Mouse (Mus musculus): ENCODE results near the gene Vwc2l. TPM values are rescaled to one million over a fixed set of nuclear protein-coding genes. Genes with fewer than 3 reads are reported as not detected.

Vwc2l gene
- polyA plus RNA-seq, 1 experiment from 2014 or later: 1.0 TPM

DNA sequence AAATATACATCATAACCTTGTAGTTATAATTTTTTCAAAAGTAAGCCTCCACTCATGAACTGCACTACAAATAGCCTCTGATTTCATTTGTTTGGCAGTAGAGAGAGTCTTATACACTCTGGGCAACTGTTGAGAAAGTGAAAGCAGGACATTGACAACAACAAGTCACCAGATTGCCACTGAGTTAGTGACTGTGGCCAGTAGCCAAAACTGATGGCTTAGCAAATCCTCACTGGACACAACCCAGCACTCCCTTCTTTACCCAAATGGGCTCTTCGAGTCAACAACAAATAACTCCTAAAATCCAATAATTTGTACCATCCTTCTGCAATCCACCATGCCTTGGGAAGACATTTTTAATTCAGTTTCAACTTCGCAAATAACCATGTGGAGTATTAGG lies 155.0 kb downstream of the Vwc2l start:
- WGBS: 84% methylated on average over 2 of the region's 2 CpGs

DNA sequence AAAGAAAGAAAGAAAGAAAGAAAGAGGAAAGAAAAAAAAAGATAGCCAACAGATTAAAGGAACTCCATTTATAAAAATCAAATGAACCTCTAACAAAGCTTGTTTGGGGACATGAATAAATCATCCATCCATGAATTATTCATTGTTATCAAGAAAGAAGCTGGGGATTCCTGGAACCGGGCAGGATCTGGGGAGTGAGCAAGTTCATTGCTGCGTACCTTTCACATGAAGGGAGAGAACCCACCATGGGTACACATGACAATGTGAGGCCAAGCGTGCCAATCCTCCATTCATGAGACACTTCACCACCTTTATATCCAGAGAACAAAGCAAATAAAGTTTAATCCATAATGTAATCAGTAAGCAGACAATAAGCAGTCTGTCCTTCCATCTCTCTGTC lies 155.8 kb downstream of the Vwc2l start:
- peak; percentile 84 for DNase-seq (ENCODE audit: low spot score, missing footprints)
- no peaks in the 10 kb centered on the region for H3K36me3 ChIP-seq (ENCODE audit: control insufficient read depth, insufficient read depth, low read length)
- peak; percentile 81 for ATAC-seq (ENCODE audit: low FRiP score)
- no peak overlapping the region for H3K27ac ChIP-seq (ENCODE audit: low read depth, low read length)
- H3K4me2 ChIP-seq: no peak overlapping the region
- H3K4me3 ChIP-seq (ENCODE audit: low read depth, low read length): no peak overlapping the region
- peaks cover 4% of the 10 kb centered on the region; the same call in 1 of the 2 replicates for H3K4me1 ChIP-seq (ENCODE audit: control insufficient read depth, insufficient read depth, low read length)
- H3K27me3 ChIP-seq (ENCODE audit: control insufficient read depth, insufficient read depth, low read length): no peaks in the 10 kb centered on the region
- H3K9me3 ChIP-seq (ENCODE audit: control insufficient read depth, low read length): no peaks in the 10 kb centered on the region
- H3K9ac ChIP-seq (ENCODE audit: low read length): no peak overlapping the region
- 54% methylated on average over 3 of the region's 3 CpGs for WGBS

More for the DNA sequence above, 155.0 kb downstream of the Vwc2l start:
- DNase-seq (ENCODE audit: low spot score, missing footprints) (no peak), ATAC-seq (ENCODE audit: low FRiP score) (no peak)
- H3K9ac ChIP-seq (ENCODE audit: low read length): no peak overlapping the region
- no peaks in the 10 kb centered on the region for H3K9me3 ChIP-seq (ENCODE audit: control insufficient read depth, low read length)
- no peak overlapping the region for H3K4me2 ChIP-seq
- peaks cover 4% of the 10 kb centered on the region; the same call in 1 of the 2 replicates for H3K4me1 ChIP-seq (ENCODE audit: control insufficient read depth, insufficient read depth, low read length)
- no peaks in the 10 kb centered on the region for H3K36me3 ChIP-seq (ENCODE audit: control insufficient read depth, insufficient read depth, low read length)
- H3K27me3 ChIP-seq (ENCODE audit: control insufficient read depth, insufficient read depth, low read length): no peaks in the 10 kb centered on the region
- no peak overlapping the region for H3K4me3 ChIP-seq (ENCODE audit: low read depth, low read length)
- no peak overlapping the region for H3K27ac ChIP-seq (ENCODE audit: low read depth, low read length)

DNA sequence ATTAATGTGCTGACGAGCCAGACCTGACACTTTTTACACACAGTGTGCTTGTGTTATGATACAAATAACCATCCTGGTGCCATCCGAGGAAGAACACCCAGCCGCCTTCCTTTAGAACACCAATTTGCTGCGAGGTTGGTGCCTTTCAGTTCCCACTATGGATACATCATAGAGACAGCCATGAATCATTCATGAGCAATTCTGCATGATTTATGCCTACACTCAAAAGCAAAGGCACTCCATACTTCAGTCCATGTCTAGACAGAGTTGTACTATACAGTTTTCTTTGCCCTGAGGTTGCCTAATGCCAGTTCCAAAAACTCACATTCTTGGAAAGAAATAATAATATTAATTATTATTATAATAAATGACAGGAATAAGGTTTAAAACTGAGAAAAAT lies 158.6 kb downstream of the Vwc2l start:
- DNase-seq (ENCODE audit: low spot score, missing footprints) (no peak), ATAC-seq (ENCODE audit: low FRiP score) (0 out of 2 replicates have a peak, but pooled peaks have one; percentile 47)
- Histone ChIP-seq H3K9ac (ENCODE audit: low read length) (no peak overlapping the region), H3K4me3 (ENCODE audit: low read depth, low read length) (no peak overlapping the region), H3K27ac (ENCODE audit: low read depth, low read length) (no peak overlapping the region), H3K27me3 (ENCODE audit: control insufficient read depth, insufficient read depth, low read length) (no peaks in the 10 kb centered on the region), H3K4me2 (no peak overlapping the region), H3K9me3 (ENCODE audit: control insufficient read depth, low read length) (no peaks in the 10 kb centered on the region), H3K36me3 (ENCODE audit: control insufficient read depth, insufficient read depth, low read length) (no peaks in the 10 kb centered on the region), H3K4me1 (ENCODE audit: control insufficient read depth, insufficient read depth, low read length) (peaks cover 4% of the 10 kb centered on the region; the same call in 1 of the 2 replicates)
- 65% methylated on average over 4 of the region's 4 CpGs for WGBS

DNA sequence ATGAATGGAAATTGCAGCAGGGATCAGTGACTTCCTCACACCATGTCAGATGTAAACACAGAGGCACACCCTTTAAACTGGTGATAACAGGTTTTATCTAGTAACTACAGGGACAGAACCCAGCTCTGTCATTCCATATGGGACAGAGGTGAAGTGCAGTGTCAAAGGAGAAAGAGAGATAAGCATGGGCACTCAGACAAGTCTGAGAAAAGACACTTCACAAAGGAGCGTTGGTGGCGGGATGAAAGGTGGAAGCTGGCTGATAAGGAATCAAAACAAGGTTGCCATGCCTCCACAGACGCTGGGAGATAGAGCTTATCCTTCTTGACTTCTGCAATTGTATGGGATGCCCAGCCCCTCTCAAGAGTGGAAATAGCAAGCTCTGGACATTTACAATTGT lies 176.8 kb downstream of the Vwc2l start:
- H3K4me1 ChIP-seq (ENCODE audit: control insufficient read depth, insufficient read depth, low read length): no peaks in the 10 kb centered on the region
- WGBS: 65% methylated on average over 3 of the region's 3 CpGs
- no peaks in the 10 kb centered on the region for H3K36me3 ChIP-seq (ENCODE audit: control insufficient read depth, insufficient read depth, low read length)
- no peaks in the 10 kb centered on the region for H3K27me3 ChIP-seq (ENCODE audit: control insufficient read depth, insufficient read depth, low read length)
- H3K4me2 ChIP-seq: no peak overlapping the region
- H3K27ac ChIP-seq (ENCODE audit: low read depth, low read length): no peak overlapping the region
- DNase-seq (ENCODE audit: low spot score, missing footprints): no peak
- no peak overlapping the region for H3K4me3 ChIP-seq (ENCODE audit: low read depth, low read length)
- no peak overlapping the region for H3K9ac ChIP-seq (ENCODE audit: low read length)
- no peaks in the 10 kb centered on the region for H3K9me3 ChIP-seq (ENCODE audit: control insufficient read depth, low read length)
- ATAC-seq (ENCODE audit: low FRiP score): 0 out of 2 replicates have a peak, but pooled peaks have one; percentile 16

DNA sequence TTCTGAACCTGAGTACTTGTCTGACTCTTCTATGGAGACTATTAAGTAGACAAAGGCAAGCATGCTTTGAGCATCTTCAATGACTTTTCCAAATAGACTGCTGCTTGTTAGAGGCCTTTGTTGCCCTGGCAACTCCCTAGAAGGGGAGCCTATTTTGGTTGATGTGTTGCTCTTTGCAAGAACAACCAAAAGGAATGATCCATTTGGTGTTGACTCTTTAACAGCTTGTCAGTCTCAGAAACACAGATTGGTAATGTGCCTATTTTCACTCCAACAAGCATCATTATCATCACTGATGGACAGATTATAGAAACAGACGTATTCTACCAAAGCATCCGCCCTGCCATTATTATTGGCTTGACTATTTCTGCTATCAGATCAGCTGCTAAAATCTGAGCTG lies 181.9 kb downstream of the Vwc2l start:
- H3K4me1 ChIP-seq (ENCODE audit: control insufficient read depth, insufficient read depth, low read length): no peaks in the 10 kb centered on the region
- DNase-seq (ENCODE audit: low spot score, missing footprints): no peak
- H3K9me3 ChIP-seq (ENCODE audit: control insufficient read depth, low read length): no peaks in the 10 kb centered on the region
- H3K4me3 ChIP-seq (ENCODE audit: low read depth, low read length): no peak overlapping the region
- no peak overlapping the region for H3K27ac ChIP-seq (ENCODE audit: low read depth, low read length)
- WGBS: 85% methylated on average over 2 of the region's 2 CpGs
- H3K27me3 ChIP-seq (ENCODE audit: control insufficient read depth, insufficient read depth, low read length): no peaks in the 10 kb centered on the region
- H3K4me2 ChIP-seq: no peak overlapping the region
- H3K9ac ChIP-seq (ENCODE audit: low read length): no peak overlapping the region
- ATAC-seq (ENCODE audit: low FRiP score): no peak
- no peaks in the 10 kb centered on the region for H3K36me3 ChIP-seq (ENCODE audit: control insufficient read depth, insufficient read depth, low read length)

DNA sequence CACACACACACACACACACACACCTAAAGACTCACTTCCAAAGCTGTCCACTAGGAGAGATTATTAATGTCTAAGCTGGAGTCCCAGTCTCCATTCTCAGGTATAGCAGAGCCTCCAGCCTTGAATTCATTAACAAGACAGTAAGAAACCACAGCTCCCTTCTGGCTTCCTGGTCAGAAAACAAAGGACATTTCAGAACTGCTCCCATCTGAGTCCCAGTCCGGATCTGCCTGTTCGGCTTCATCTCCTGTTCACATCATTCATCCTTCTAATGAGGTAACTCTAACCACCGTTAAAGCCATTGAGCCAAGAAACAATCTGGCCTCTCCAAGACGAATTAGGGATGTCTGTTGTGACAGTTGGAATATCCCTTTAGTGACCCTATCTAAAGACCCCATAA lies 185.7 kb downstream of the Vwc2l start:
- no peak overlapping the region for H3K9ac ChIP-seq (ENCODE audit: low read length)
- WGBS: 87% methylated on average over 4 of the region's 4 CpGs
- H3K27me3 ChIP-seq (ENCODE audit: control insufficient read depth, insufficient read depth, low read length): no peaks in the 10 kb centered on the region
- no peak overlapping the region for H3K4me3 ChIP-seq (ENCODE audit: low read depth, low read length)
- DNase-seq (ENCODE audit: low spot score, missing footprints) (no peak), ATAC-seq (ENCODE audit: low FRiP score) (no peak)
- no peaks in the 10 kb centered on the region for H3K9me3 ChIP-seq (ENCODE audit: control insufficient read depth, low read length)
- no peak overlapping the region for H3K4me2 ChIP-seq
- no peak overlapping the region for H3K27ac ChIP-seq (ENCODE audit: low read depth, low read length)
- H3K4me1 ChIP-seq (ENCODE audit: control insufficient read depth, insufficient read depth, low read length): no peaks in the 10 kb centered on the region
- H3K36me3 ChIP-seq (ENCODE audit: control insufficient read depth, insufficient read depth, low read length): no peaks in the 10 kb centered on the region

DNA sequence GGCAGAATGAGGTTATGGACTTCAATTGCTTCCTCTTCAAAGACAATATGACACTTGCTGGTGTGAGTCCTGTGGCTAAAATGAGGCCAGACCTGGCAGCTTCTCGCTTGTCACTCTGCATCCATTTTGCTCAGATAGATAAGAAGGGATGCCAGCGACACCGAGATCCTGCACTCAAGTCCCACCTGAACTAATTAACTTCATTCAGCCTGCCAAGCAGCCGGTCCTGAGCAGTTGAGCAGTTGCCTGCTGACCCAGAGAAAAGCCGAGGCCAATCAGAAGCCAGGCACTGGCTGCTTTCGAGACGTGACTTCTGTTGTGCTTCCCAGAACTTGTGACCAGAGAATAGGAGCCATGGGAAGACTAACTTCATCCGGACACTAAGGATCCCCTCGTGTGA lies 187.6 kb downstream of the Vwc2l start:
- Histone ChIP-seq H3K36me3 (ENCODE audit: control insufficient read depth, insufficient read depth, low read length) (no peaks in the 10 kb centered on the region), H3K9me3 (ENCODE audit: control insufficient read depth, low read length) (no peaks in the 10 kb centered on the region), H3K4me1 (ENCODE audit: control insufficient read depth, insufficient read depth, low read length) (no peaks in the 10 kb centered on the region), H3K27ac (ENCODE audit: low read depth, low read length) (no peak overlapping the region), H3K27me3 (ENCODE audit: control insufficient read depth, insufficient read depth, low read length) (no peaks in the 10 kb centered on the region), H3K4me3 (ENCODE audit: low read depth, low read length) (no peak overlapping the region), H3K9ac (ENCODE audit: low read length) (no peak overlapping the region), H3K4me2 (no peak overlapping the region)
- no peak for DNase-seq (ENCODE audit: low spot score, missing footprints)
- WGBS: 72% methylated on average over 9 of the region's 9 CpGs
- no peak for ATAC-seq (ENCODE audit: low FRiP score)

DNA sequence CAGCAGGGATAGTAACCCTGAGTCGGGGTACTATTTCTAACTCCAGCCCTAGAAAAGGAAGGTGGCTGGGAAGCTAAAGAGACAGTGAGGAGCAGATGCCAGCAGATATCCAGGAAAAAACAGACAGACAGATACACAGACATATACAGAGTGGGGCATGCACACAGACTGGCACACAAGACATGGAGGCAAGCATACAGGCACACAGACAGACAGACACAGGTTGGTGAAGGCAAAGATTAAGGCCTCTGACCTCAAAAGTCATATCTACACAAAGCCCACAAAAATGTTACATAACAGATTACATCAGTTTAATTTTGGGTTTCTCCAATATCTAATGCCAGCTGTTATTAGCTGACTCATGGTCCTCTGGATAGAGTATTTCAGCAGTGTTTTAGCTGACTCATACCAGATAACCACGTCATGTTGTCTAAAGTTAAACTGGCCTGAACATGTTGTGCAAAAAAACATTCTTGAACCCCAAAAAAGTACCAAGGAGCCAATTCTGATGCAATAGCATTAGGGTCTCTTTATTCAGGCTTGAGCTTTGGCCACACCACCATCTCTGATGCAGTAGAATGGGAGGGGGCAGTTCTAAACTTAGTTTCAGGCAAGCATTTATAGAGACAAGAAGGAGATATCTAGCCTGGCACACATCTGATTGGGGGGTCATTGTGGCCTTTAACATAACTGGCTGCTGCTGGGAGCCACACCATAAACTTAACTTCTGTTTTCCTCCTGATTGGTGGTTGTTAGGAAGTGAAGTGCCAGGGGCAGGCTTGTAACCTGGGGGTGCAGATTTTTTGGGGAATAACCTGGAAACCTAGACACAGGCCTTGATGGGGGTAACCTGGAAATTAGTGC lies 192.9 kb downstream of the Vwc2l start:
- H3K27me3 ChIP-seq (ENCODE audit: control insufficient read depth, insufficient read depth, low read length): no peaks in the 10 kb centered on the region
- H3K4me3 ChIP-seq (ENCODE audit: low read depth, low read length): no peak overlapping the region
- no peak overlapping the region for H3K4me2 ChIP-seq
- H3K9me3 ChIP-seq (ENCODE audit: control insufficient read depth, low read length): no peaks in the 10 kb centered on the region
- H3K27ac ChIP-seq (ENCODE audit: low read depth, low read length): no peak overlapping the region
- WGBS: 86% methylated on average over 2 of the region's 2 CpGs
- DNase-seq (ENCODE audit: low spot score, missing footprints) (no peak), ATAC-seq (ENCODE audit: low FRiP score) (no peak)
- no peaks in the 10 kb centered on the region for H3K36me3 ChIP-seq (ENCODE audit: control insufficient read depth, insufficient read depth, low read length)
- H3K9ac ChIP-seq (ENCODE audit: low read length): no peak overlapping the region
- H3K4me1 ChIP-seq (ENCODE audit: control insufficient read depth, insufficient read depth, low read length): no peaks in the 10 kb centered on the region

DNA sequence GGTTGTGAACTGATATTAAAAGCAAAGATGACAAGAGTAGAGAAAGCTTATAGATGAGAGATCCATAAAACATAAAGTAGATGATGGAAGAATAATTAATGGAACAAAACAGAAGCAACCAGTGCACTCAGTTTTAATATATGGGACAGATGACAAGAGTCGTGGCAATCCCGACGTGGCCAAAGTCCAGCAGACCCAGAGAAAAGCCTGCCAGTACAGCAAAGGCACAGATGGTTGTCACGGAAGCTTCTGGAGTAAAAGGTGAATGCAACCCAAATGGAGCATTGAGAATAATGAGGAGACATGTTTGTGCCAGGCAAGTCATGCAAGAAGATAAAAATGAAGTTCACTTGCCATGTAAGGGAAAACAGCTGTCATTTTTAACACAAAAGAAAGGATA lies 207.5 kb downstream of the Vwc2l start:
- no peak for DNase-seq (ENCODE audit: low spot score, missing footprints)
- H3K4me2 ChIP-seq: no peak overlapping the region
- no peak for ATAC-seq (ENCODE audit: low FRiP score)
- H3K9ac ChIP-seq (ENCODE audit: low read length): no peak overlapping the region
- 95% methylated on average over 4 of the region's 4 CpGs for WGBS
- no peaks in the 10 kb centered on the region for H3K4me1 ChIP-seq (ENCODE audit: control insufficient read depth, insufficient read depth, low read length)
- H3K9me3 ChIP-seq (ENCODE audit: control insufficient read depth, low read length): no peaks in the 10 kb centered on the region
- H3K36me3 ChIP-seq (ENCODE audit: control insufficient read depth, insufficient read depth, low read length): no peaks in the 10 kb centered on the region
- H3K4me3 ChIP-seq (ENCODE audit: low read depth, low read length): no peak overlapping the region
- H3K27me3 ChIP-seq (ENCODE audit: control insufficient read depth, insufficient read depth, low read length): no peaks in the 10 kb centered on the region
- H3K27ac ChIP-seq (ENCODE audit: low read depth, low read length): no peak overlapping the region

Measured in midbrain, embryonic 11.5 days (tissue).